In genomic region chrX:134675022-134675421, GRCm38 (mm10) we compare ENCODE assay signal across 18 mouse cellular contexts. TPM values are rescaled to one million over a fixed set of nuclear protein-coding genes. Genes with fewer than 3 reads are reported as not detected.
A peak's percentile ranks its signal among the peaks of the same experiment; 100 is the strongest.
DNase-seq lines count a peak whose midpoint lies in the region; ATAC-seq and TF ChIP-seq lines count a peak whose summit lies in the region.
"Had no signal": no experiment of that assay in that cellular context is flagged by ENCODE, and none has a peak within 500 bp of the region (broad histone marks: within the 10 kb centered on the region; RNA-seq: fewer than 3 reads in every experiment).

No protein-coding gene starts in this region.

- H3K4me2 ChIP-seq in forebrain, postnatal 0 days (ENCODE audit: low read depth): no peak overlapping the region
- H3K4me2 ChIP-seq in midbrain, embryonic 12.5 days (replicated peaks): no peak overlapping the region
- no peak overlapping the region for H3K4me2 ChIP-seq in midbrain, embryonic 16.5 days (ENCODE audit: low read length)
- no peak overlapping the region for H3K4me2 ChIP-seq in forebrain, embryonic 14.5 days (ENCODE audit: low read length)
- H3K4me2 ChIP-seq: hindbrain, embryonic 14.5 days; liver, embryonic 12.5 days; lung, embryonic 15.5 days had no signal

- WGBS in forebrain, embryonic 10.5 days: 26% methylated on average over 5 of the region's 5 CpGs
- 29% methylated on average over 5 of the region's 5 CpGs for WGBS in forebrain, postnatal 0 days
- WGBS in midbrain, embryonic 12.5 days: 22% methylated on average over 5 of the region's 5 CpGs
- 22% methylated on average over 5 of the region's 5 CpGs for WGBS in midbrain, embryonic 16.5 days
- WGBS in forebrain, embryonic 14.5 days: 26% methylated on average over 5 of the region's 5 CpGs

- H3K4me3 ChIP-seq in forebrain, embryonic 10.5 days: no peak overlapping the region
- H3K4me3 ChIP-seq in forebrain, postnatal 0 days (ENCODE audit: low read depth, low read length): no peak overlapping the region
- no peak overlapping the region for H3K4me3 ChIP-seq in midbrain, embryonic 12.5 days
- no peak overlapping the region for H3K4me3 ChIP-seq in midbrain, embryonic 16.5 days (ENCODE audit: low read depth, low read length)
- no peak overlapping the region for H3K4me3 ChIP-seq in forebrain, embryonic 14.5 days (ENCODE audit: low read depth, low read length)
- H3K4me3 ChIP-seq: liver, embryonic 12.5 days; lung, embryonic 15.5 days had no signal

- no peak overlapping the region for H3K9ac ChIP-seq in forebrain, postnatal 0 days
- no peak overlapping the region for H3K9ac ChIP-seq in midbrain, embryonic 12.5 days (replicated peaks)
- no peak overlapping the region for H3K9ac ChIP-seq in midbrain, embryonic 16.5 days (ENCODE audit: low read depth, low read length)
- H3K9ac ChIP-seq in forebrain, embryonic 14.5 days (ENCODE audit: low read length): no peak overlapping the region
- H3K9ac ChIP-seq: hindbrain, embryonic 14.5 days; liver, embryonic 12.5 days; lung, embryonic 15.5 days had no signal

- peak; percentile 30 for DNase-seq in forebrain, embryonic 10.5 days (ENCODE audit: extremely low spot score, low spot score)
- DNase-seq in forebrain, postnatal 0 days: no peak
- DNase-seq in forebrain, embryonic 14.5 days (ENCODE audit: low spot score): peak; percentile 38
- DNase-seq in heart, postnatal 4 days: no peak
- no peak for DNase-seq in MN1 (ENCODE audit: low spot score)
- no peak for DNase-seq in lung, postnatal 4 days
- DNase-seq: cerebellum, adult 11 months; cerebellum, postnatal 25 days; kidney, adult 18-20 months; kidney, postnatal 4 days; layer of hippocampus, postnatal 36 days; left cerebral cortex, postnatal 4 days had no signal

- peaks cover 23% of the 10 kb centered on the region for H3K27me3 ChIP-seq in forebrain, embryonic 10.5 days (ENCODE audit: poor library complexity, severe bottlenecking)
- H3K27me3 ChIP-seq in forebrain, postnatal 0 days (ENCODE audit: insufficient read depth, low read length): no peaks in the 10 kb centered on the region
- peaks cover 4% of the 10 kb centered on the region; the same call in 1 of the 2 replicates for H3K27me3 ChIP-seq in midbrain, embryonic 12.5 days
- H3K27me3 ChIP-seq in midbrain, embryonic 16.5 days (ENCODE audit: control insufficient read depth, insufficient read depth, low read depth, low read length): no peaks in the 10 kb centered on the region
- no peaks in the 10 kb centered on the region for H3K27me3 ChIP-seq in forebrain, embryonic 14.5 days (replicated peaks; ENCODE audit: control insufficient read depth, insufficient read depth, low read length)
- H3K27me3 ChIP-seq: liver, embryonic 12.5 days; lung, embryonic 15.5 days had no signal

- peaks cover 4% of the 10 kb centered on the region; the same call in 1 of the 2 replicates for H3K9me3 ChIP-seq in forebrain, embryonic 10.5 days
- H3K9me3 ChIP-seq in forebrain, postnatal 0 days (ENCODE audit: low read length): no peaks in the 10 kb centered on the region
- H3K9me3 ChIP-seq in midbrain, embryonic 12.5 days: no peaks in the 10 kb centered on the region
- H3K9me3 ChIP-seq in midbrain, embryonic 16.5 days (replicated peaks; ENCODE audit: control insufficient read depth, low read length, poor library complexity, severe bottlenecking): no peaks in the 10 kb centered on the region
- no peaks in the 10 kb centered on the region for H3K9me3 ChIP-seq in forebrain, embryonic 14.5 days (replicated peaks; ENCODE audit: control insufficient read depth, low read length)
- H3K9me3 ChIP-seq: liver, embryonic 12.5 days; lung, embryonic 15.5 days had no signal

- peaks cover 26% of the 10 kb centered on the region for H3K4me1 ChIP-seq in forebrain, embryonic 10.5 days
- no peaks in the 10 kb centered on the region for H3K4me1 ChIP-seq in forebrain, postnatal 0 days (ENCODE audit: insufficient read depth)
- H3K4me1 ChIP-seq in midbrain, embryonic 12.5 days: peaks cover 9% of the 10 kb centered on the region; the same call in 1 of the 2 replicates
- H3K4me1 ChIP-seq in midbrain, embryonic 16.5 days (ENCODE audit: control insufficient read depth, insufficient read depth, low read length): peaks cover 4% of the 10 kb centered on the region; the same call in 1 of the 2 replicates
- no peaks in the 10 kb centered on the region for H3K4me1 ChIP-seq in forebrain, embryonic 14.5 days (ENCODE audit: control insufficient read depth, insufficient read depth, low read length)
- H3K4me1 ChIP-seq: liver, embryonic 12.5 days; lung, embryonic 15.5 days had no signal

- no peaks in the 10 kb centered on the region for H3K36me3 ChIP-seq in forebrain, embryonic 10.5 days (replicated peaks)
- H3K36me3 ChIP-seq in forebrain, postnatal 0 days (ENCODE audit: insufficient read depth): no peaks in the 10 kb centered on the region
- H3K36me3 ChIP-seq in midbrain, embryonic 12.5 days: no peaks in the 10 kb centered on the region
- H3K36me3 ChIP-seq in midbrain, embryonic 16.5 days (ENCODE audit: control insufficient read depth, insufficient read depth, low read length): no peaks in the 10 kb centered on the region
- no peaks in the 10 kb centered on the region for H3K36me3 ChIP-seq in forebrain, embryonic 14.5 days (ENCODE audit: control insufficient read depth, insufficient read depth, low read length)
- H3K36me3 ChIP-seq: liver, embryonic 12.5 days; lung, embryonic 15.5 days had no signal

- no peak for ATAC-seq in forebrain, postnatal 0 days
- peak; percentile 79 for ATAC-seq in midbrain, embryonic 12.5 days (ENCODE audit: low FRiP score, low read depth)
- no peak for ATAC-seq in midbrain, embryonic 16.5 days
- no peak for ATAC-seq in forebrain, embryonic 14.5 days
- ATAC-seq: liver, embryonic 12.5 days; Patski had no signal

- TF ChIP-seq CTCF in forebrain, postnatal 0 days (IDR thresholded peaks at IDR 0.05; ENCODE audit: low read depth): no peak

- H3K27ac ChIP-seq in forebrain, embryonic 10.5 days: peak overlapping the region; percentile 75
- no peak overlapping the region for H3K27ac ChIP-seq in forebrain, postnatal 0 days (ENCODE audit: low read depth, low read length)
- peak overlapping the region; percentile 61 for H3K27ac ChIP-seq in midbrain, embryonic 12.5 days (replicated peaks)
- no peak overlapping the region for H3K27ac ChIP-seq in midbrain, embryonic 16.5 days (ENCODE audit: low read length)
- H3K27ac ChIP-seq in forebrain, embryonic 14.5 days (ENCODE audit: low read depth, low read length): no peak overlapping the region; the same call in 1 of the 2 replicates
- H3K27ac ChIP-seq: liver, embryonic 12.5 days; lung, embryonic 15.5 days had no signal

RNA-seq across cellular contexts. Expression of gene Armcx4, which starts 11.3 kb away (rescaled TPM):
- 7.7 and 7.9 TPM in 2 replicates for polyA plus RNA-seq in forebrain, embryonic 10.5 days (2016; fragmentation: Nextera tagmentation; extraction: Ambion mirVana)
- 16.7 and 26.6 TPM in 2 replicates for total RNA-seq in forebrain, postnatal 0 days (2014; rRNA removed)
- polyA plus RNA-seq in forebrain, postnatal 0 days (2015; fragmentation: Nextera tagmentation; extraction: Ambion mirVana): 4.4 and 5.9 TPM in 2 replicates
- 7.3 and 9.1 TPM in 2 replicates for polyA plus RNA-seq in midbrain, embryonic 12.5 days (2016; fragmentation: Nextera tagmentation; extraction: Ambion mirVana)
- 5.9 and 7.2 TPM in 2 replicates for polyA plus RNA-seq in midbrain, embryonic 16.5 days (2015; fragmentation: Nextera tagmentation; extraction: Ambion mirVana)
- 6.0 and 6.2 TPM in 2 replicates for polyA plus RNA-seq in forebrain, embryonic 14.5 days (2014; fragmentation: Nextera tagmentation; extraction: Ambion mirVana)
- 10 to 100 TPM; 42.8 to 47.1 TPM for total RNA-seq in heart, postnatal 4 days (2021)

RNA-seq across cellular contexts. Expression of gene Armcx1, which starts 42.7 kb away (rescaled TPM):
- 42.6 and 42.7 TPM in 2 replicates for polyA plus RNA-seq in forebrain, embryonic 10.5 days (2016; fragmentation: Nextera tagmentation; extraction: Ambion mirVana)
- 62.0 and 64.1 TPM in 2 replicates for total RNA-seq in forebrain, postnatal 0 days (2014; rRNA removed)
- 21.0 and 37.5 TPM in 2 replicates for polyA plus RNA-seq in forebrain, postnatal 0 days (2015; fragmentation: Nextera tagmentation; extraction: Ambion mirVana)
- 67.1 and 68.8 TPM in 2 replicates for polyA plus RNA-seq in midbrain, embryonic 12.5 days (2016; fragmentation: Nextera tagmentation; extraction: Ambion mirVana)
- 95.8 and 97.5 TPM in 2 replicates for polyA plus RNA-seq in midbrain, embryonic 16.5 days (2015; fragmentation: Nextera tagmentation; extraction: Ambion mirVana)
- 37.0 and 53.3 TPM in 2 replicates for polyA plus RNA-seq in forebrain, embryonic 14.5 days (2014; fragmentation: Nextera tagmentation; extraction: Ambion mirVana)
- 10 to 100 TPM; 17.0 to 18.8 TPM for total RNA-seq in heart, postnatal 4 days (2021)
- polyA plus RNA-seq: Patski had no signal

Comparison
In these comparisons a context has a peak if more than half of its experiments do, and no peak if none do; other contexts are left out.
1. DNase-seq: peak in forebrain, embryonic 10.5 days (single experiment) and forebrain, embryonic 14.5 days (single experiment); none in forebrain, postnatal 0 days (single experiment), heart, postnatal 4 days (single experiment), MN1 (single experiment) and lung, postnatal 4 days (0 of 2).
2. H3K27ac ChIP-seq: peak in forebrain, embryonic 10.5 days (single experiment) and midbrain, embryonic 12.5 days (single experiment); none in forebrain, postnatal 0 days (single experiment), midbrain, embryonic 16.5 days (single experiment) and forebrain, embryonic 14.5 days (single experiment).